Mouse (Mus musculus) kidney, postnatal 25 days (tissue): ENCODE results near the gene Coq2.

Experiments
- DNase-seq, 2 experiments: peaks; one replicate each; pipeline ENCODE4 v3.0.0; 2021; ENCODE audit warnings: mixed read lengths in 2 of 2

The Coq2 gene

DNA sequence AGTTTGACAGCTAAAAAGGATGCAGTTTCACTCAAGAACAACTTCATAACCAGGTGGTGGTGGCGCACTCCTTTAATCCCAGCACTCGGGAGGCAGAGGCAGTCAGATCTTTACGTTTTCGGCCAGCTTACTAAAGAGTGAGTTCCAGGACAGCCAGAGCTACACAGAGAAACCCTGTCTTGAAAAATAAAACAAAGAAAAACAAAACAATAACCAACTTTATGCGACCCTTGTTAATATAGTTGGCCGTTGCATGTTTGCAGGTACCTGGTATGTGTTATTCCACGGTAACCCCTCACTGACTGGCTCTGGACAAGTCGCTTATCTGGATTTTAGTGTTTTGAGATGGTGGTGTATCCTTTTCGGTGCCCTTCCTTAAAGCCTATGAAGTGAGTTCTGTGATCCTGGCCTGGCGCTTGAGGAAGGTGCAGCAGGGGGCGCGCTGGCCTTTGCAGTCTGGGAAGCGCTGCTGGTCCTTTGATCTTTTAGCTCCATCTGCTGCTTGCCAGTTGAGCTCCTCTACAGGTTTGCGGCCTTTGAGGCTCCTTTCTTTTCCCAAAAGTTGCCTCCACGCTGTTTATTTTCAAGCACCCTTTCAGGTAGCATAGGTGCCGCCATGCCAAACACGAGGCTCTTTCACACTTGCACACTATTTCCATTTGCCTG lies at the start of gene Coq2:
Coq2 (minus strand) TSS at position 430 of the 666 bp plus-strand sequence.
- DNase-seq, result peak; percentile 92

DNA sequence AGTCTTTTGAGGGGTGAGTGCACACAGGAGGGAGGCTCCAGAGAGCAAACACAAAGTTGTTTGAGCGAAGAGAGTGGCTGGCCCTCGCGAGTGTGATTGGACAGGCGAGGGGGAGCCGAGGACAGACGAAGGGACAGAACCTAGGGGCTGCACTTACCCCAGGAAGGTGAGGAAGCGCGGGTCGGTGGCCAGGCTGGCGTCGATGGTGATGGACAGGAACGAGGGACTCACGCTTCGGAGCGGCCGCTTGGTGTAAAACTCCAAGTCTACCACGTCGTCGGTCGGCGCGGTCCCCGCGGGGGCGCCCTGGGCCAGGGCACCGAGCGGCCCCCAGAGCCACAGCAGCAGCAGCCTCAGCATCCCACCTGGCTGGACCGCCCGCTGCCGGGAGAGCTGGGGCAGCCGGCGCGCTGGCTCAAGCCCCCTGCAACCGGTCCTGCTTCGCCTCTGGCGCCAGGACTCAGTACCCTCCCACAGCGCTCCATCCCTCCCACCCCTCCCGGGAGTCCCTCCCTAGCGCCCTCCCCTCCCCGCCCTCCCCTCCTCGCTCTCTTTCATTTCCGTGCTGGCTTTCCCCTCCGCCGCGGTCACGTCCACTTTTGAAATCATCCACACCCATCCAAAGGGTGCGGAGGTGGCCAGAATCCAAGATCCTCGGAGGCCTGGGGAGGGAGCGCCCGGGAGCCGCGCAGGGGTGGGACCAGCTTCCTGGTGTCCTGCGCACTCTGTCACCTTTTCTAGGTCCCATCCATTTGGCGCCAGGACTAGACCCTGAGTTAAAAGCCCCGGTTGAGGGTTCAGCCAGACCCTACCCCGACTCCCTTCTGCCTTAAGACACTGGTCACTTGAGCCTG lies 44.5 kb upstream of the Coq2 start, which contains the start of gene Hpse:
Hpse (minus strand) TSS at position 482 of the 854 bp plus-strand sequence.
- DNase-seq, result peak; percentile 31 to 49

DNA sequence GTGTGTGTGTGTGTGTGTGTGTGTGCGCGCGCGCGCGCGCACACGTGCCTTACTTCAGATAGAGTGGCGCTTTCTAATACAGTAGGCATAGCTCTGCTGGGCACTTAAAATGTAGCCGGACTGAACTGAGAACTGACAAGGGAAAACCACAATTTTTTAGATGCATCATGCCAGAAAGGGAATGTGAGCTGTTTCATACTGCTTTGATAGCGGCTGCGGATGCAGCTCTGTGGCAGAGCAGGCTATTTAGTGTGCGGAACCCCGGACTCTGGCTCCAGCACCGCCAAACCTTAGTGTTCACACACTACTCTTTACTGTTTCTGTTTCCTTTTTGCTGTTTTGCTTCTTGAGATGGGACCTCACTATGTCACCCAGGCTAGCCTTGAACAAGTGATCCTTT lies 41.8 kb upstream of the Coq2 start:
- no peak for DNase-seq

GRCm38 (mm10) chr5:100711219-100711618 lies 36.3 kb upstream of the Coq2 start:
- no peak for DNase-seq

DNA sequence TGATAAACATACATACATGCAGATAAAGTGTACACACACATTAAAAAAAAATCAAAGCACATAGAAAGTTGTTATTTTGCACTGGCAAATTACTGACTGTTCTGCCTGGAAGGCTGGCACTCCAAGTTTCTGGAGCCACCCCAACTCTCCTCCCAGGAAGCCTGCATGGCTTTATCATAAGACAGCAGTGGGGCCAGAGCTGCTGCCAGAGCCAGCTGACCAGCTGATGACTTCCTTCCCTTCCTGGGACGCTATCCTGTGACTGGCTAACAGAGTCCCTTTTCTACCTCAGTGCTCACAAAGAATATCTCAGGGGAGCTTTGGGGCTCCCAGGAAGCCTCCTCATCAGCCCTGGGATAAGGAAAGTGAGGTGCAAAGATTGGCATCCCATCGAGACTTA lies 35.1 kb upstream of the Coq2 start:
- no peak for DNase-seq

- DNase-seq, result no peak
Measured at GRCm38 (mm10) chr5:100709035-100709434, 34.1 kb upstream of the Coq2 start.

DNA sequence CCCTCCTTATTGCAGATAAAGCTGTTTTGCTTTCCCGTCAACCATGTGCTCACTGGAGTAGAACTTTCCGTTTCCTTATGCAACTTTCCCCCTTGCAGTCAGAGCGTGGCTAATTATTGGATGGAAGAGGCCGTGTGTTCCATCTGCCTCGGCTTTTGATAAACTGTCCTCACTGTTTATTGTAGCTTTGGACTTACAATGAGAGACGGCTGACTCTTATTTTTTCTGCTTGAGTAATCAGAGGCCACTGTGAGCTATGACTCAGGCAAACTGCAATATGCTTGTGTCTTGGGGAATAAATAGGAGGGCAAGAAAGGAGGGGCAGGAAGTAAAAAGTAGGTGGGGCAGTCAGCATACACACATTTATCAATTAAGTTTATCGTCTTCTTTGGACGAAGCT lies 31.7 kb upstream of the Coq2 start:
- no peak for DNase-seq

GRCm38 (mm10) chr5:100704272-100704671 lies 29.3 kb upstream of the Coq2 start:
- DNase-seq, result no peak

DNA sequence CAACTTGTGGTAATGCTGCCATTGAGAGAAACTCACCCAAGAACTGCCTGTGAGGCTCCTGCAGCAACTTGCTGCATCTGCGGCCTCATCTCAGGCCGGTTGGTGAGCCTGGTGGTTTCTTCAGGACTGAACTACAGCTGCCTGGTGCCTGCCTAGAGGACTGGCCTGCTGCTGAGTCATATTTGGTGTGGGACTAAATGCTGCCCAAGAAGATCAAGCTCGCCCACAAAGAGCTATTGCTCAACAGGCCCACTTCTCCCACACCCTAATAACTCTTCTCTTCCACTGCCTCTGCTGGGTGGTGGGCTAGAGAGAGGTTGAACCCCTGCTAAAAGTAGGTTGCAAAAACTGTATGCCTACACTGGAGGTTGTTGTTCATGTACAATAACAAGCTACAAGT lies 27.4 kb upstream of the Coq2 start:
- no peak for DNase-seq

DNA sequence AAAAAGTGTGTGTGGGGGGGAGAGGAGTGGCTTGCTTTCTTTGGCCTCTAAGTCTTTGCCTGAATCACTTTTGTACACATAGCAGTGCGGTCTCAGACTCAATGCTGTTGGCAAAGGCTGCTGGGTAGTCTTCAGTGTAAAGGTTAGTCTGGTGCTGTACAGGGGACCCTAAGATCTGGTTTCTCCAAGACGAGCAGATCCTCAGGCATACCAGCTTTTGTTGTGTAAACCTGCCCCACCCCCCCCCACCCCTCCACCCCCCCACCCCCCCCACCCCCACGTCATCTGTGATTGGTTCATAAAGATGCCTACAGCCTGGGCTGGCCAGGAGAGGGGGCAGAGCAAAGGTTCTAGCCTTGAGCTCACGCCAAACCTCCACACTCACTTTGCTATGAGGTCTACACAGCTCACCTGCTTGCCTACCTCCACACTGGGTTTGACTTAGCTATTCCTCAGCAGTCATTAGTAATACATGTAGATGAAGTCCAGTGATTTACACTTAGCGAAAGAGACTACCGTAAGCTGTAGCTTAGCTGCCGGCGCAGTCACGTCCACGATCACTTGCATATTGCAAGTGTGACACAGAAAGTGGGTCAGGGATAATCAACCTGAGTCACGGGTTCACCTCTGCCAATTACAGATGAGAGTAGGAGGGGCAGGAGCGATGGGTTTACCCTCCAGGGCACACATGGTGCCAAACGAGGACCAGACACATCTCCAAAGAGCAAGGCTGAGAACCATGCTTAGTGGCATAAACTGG lies 26.1 kb upstream of the Coq2 start:
- DNase-seq, result no peak

DNA sequence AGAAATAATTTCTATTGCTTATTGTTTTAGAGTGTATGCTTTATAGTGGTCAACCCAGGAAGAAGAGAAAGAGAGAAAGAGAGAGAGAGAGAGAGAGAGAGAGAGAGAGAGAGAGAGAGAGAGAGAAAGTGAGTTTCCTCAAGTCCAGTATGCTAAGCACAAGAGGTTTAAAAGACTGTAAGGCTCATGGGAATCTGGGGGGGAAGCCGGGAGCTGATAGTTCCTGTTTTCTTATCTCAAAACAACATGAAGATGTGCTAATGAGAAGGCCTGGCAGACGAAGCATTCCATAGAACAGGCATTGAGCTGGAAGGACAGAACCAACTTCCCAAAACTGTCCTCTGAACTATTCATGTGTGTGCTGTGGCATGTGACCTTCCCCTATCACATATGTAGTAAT lies 22.9 kb upstream of the Coq2 start:
- no peak for DNase-seq

DNA sequence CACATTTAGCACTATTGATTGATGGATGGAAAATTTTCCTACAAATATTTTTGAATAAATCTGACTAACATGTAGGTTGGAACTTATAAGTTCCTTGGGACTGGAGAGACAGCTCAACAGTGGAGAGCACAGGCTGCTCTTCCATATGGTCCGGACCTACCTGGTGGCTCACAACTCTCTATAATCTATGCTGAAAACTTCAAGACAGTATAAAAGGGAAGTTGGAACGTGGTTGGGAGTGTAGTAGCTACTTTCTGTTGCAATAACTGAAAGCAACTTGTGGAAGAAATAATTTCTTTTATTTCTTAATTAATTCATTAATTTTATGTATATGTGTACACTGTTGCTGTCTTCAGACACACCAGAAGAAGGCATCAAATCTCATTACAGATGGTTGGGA lies 22.5 kb upstream of the Coq2 start:
- DNase-seq, result no peak

GRCm38 (mm10) chr5:100685631-100686030 lies 10.7 kb upstream of the Coq2 start:
- DNase-seq, result no peak

- DNase-seq, result no peak
Measured at GRCm38 (mm10) chr5:100680542-100680933, 5.6 kb upstream of the Coq2 start.

GRCm38 (mm10) chr5:100679911-100680541 lies 5.1 kb upstream of the Coq2 start:
- no peak for DNase-seq

GRCm38 (mm10) chr5:100673745-100674486 lies 1.0 kb downstream of the Coq2 start:
- peak; percentile 91 to 93 for DNase-seq

GRCm38 (mm10) chr5:100672403-100672802 lies 2.5 kb downstream of the Coq2 start:
- DNase-seq, result no peak

- no peak for DNase-seq
Measured at GRCm38 (mm10) chr5:100671897-100672296, 3.0 kb downstream of the Coq2 start.

DNA sequence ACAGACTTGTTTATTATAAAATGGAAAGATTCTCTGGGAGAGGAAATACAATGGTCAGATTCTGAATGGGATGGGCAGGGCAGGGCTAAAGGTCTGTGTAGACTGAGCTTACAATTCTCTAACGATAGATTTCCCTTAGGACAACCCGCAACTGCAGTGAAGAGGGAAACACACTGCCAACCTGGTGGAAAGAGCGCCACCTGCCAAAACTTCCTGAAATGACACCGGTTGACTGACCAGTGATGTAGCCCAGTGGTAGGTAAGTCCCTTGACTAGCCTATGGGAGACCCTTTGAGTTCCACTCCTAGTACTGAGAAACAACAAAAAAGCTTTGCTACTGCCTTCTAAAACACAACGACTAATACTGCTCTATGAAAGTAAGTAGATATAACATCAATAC lies 3.5 kb downstream of the Coq2 start:
- peak; percentile 51 to 68 for DNase-seq

DNA sequence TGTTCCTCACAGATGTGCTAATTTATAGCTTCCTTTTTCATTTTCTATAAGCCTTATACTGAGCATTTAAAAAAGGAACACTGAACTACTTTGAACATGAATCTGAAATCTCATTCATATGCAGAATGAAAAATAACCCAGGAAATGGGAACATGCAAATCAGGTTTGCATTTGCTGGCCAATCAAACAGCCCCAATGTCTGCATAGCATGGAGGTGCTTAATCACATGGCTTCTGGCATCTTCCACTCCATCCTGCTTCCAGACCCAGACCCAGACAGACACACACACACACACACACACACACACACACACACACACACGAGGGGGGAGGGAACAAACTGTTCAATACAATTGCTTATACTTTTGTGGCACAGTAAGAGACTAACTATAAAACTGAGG lies 8.0 kb downstream of the Coq2 start:
- DNase-seq, result no peak

GRCm38 (mm10) chr5:100663854-100664253 lies 11.1 kb downstream of the Coq2 start:
- DNase-seq, result peak; percentile 62 to 64

GRCm38 (mm10) chr5:100663011-100663410 lies 11.9 kb downstream of the Coq2 start:
- DNase-seq, result no peak
